Mouse (Mus musculus) telencephalon, adult 2 months (tissue): ENCODE measurements around the gene Evx2.

Experiments used
- DNase-seq: peaks from one replicate; pipeline ENCODE4 v3.0.0-alpha.2; 2011; ENCODE audit warnings: low read depth, low spot score

Evx2 gene

GRCm38 (mm10) chr2:74681594-74682531 lies 22.5 kb upstream of the Evx2 start:
- DNase-seq = no peak

GRCm38 (mm10) chr2:74680561-74681398 lies 21.4 kb upstream of the Evx2 start:
- DNase-seq = no peak

GRCm38 (mm10) chr2:74679980-74680379 lies 20.6 kb upstream of the Evx2 start:
- no peak for DNase-seq

GRCm38 (mm10) chr2:74679596-74679971 lies 20.2 kb upstream of the Evx2 start:
- no peak for DNase-seq

GRCm38 (mm10) chr2:74678891-74679595 lies 19.7 kb upstream of the Evx2 start, which contains the start of gene Hoxd11:
TSS of gene Hoxd11 (plus strand) at chr2:74679557.
- DNase-seq = no peak

- DNase-seq = no peak
Observed at GRCm38 (mm10) chr2:74677106-74677505, 17.7 kb upstream of the Evx2 start.

GRCm38 (mm10) chr2:74676376-74677052 lies 17.2 kb upstream of the Evx2 start:
- DNase-seq = no peak

- no peak for DNase-seq
Observed at GRCm38 (mm10) chr2:74675666-74676282, 16.4 kb upstream of the Evx2 start.

GRCm38 (mm10) chr2:74674881-74675665 lies 15.7 kb upstream of the Evx2 start, which contains the start of gene Hoxd12:
TSS of gene Hoxd12 (plus strand) at chr2:74675013.
- no peak for DNase-seq

GRCm38 (mm10) chr2:74673835-74674425 lies 14.6 kb upstream of the Evx2 start:
- no peak for DNase-seq

- no peak for DNase-seq
Observed at GRCm38 (mm10) chr2:74672481-74673362, 13.4 kb upstream of the Evx2 start.

- DNase-seq = no peak
Observed at GRCm38 (mm10) chr2:74671847-74672246, 12.5 kb upstream of the Evx2 start.

- DNase-seq = no peak
Observed at GRCm38 (mm10) chr2:74670632-74671188, 11.4 kb upstream of the Evx2 start.

- no peak for DNase-seq
Observed at GRCm38 (mm10) chr2:74669650-74670235, 10.4 kb upstream of the Evx2 start.

- no peak for DNase-seq
Observed at GRCm38 (mm10) chr2:74669230-74669578, 9.8 kb upstream of the Evx2 start.

- no peak for DNase-seq
Observed at GRCm38 (mm10) chr2:74668370-74669229, 9.2 kb upstream of the Evx2 start.

- DNase-seq = no peak
Observed at GRCm38 (mm10) chr2:74667842-74668357, 8.5 kb upstream of the Evx2 start, which contains the start of gene Hoxd13. TSS of gene Hoxd13 (plus strand) at chr2:74668310.
